Mouse (Mus musculus): Measurements from ENCODE around the gene Mettl17.
A peak's percentile ranks its signal among the peaks of the same experiment; 100 is the strongest.
"Not testable (repeated sequence)": the region's sequence is repeated elsewhere in the genome, so short reads cannot be mapped to it uniquely, and the experiment has no call there.

Mettl17 gene

DNA sequence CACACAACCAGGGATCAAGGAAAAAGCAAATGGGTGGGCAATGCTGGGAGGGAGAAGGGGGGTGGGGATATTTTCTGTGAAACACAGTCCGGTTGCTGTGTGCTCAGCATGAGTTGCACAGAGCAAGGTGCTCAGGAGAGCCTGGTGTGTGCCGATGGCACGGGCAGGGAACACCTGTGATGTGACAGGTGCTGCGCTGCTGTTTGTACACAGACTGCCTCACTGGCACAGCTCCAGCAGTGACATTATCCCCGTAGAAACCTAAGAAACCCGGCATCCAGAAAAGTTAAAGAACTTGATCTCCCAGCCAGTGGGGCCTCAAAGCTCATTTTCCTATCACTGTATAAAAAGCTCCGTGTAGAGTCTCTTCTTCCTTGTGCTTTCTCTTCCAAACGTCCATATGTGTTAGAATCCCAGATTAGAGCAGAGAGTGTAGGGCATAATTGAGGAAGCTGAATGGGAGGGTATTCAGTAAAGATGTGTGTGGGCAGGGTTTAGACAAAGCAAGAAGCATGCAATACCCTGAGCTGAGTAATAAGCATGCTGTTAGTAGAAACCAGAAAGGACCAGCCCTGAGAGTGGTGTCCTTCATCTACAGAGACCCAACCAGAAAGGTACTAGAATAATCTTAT lies 12.0 kb downstream of the Mettl17 start:
- no peak for DNase-seq (ENCODE audit: low read depth, low spot score)

DNA sequence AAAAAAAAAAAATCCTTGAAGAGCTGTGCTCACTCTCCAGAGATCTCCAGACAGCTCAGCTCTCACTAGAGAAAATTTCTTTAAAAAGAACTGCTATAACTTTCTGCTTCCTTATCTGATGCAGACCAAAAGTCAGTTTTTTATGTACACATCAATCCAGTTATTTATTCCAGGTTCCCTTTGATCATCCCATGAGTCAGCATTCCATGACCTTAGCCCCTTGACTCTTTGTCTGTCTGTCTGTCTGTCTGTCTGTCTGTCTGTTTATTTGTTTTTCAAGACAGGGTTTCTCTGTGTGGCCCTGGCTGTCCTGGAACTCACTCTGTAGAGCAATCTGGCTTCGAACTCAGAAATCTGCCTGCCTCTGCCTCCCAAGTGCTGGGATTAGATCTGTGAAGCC lies 14.7 kb downstream of the Mettl17 start:
- no peak for DNase-seq (ENCODE audit: low read depth, low spot score)

GRCm38 (mm10) chr14:51902806-51903710 lies 18.4 kb downstream of the Mettl17 start:
- peak; percentile 68 for DNase-seq (ENCODE audit: low read depth, low spot score)

- no peak for DNase-seq (ENCODE audit: low read depth, low spot score)
Measured at GRCm38 (mm10) chr14:51903782-51904181, 19.1 kb downstream of the Mettl17 start.

DNA sequence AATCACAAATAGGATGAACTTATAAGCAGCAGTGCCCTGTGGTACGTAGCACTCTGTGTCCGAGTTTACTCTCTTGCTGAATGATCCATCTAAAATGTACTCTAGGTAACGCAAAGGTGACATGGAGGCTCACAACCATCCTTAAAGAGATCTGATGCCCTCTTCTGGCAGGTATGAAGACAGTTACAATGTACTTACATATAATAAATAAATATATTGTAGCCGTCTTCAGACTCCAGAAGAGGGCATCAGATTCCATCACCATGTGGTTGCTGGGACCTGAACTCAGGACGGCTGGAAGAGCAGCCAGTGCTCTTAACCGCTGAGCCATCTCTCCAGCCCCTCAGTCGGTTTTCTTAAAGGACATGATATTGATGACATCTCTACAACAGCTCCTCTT lies 20.1 kb downstream of the Mettl17 start:
- no peak for DNase-seq (ENCODE audit: low read depth, low spot score)

GRCm38 (mm10) chr14:51906102-51906501 lies 21.5 kb downstream of the Mettl17 start:
- no peak for DNase-seq (ENCODE audit: low read depth, low spot score)

GRCm38 (mm10) chr14:51911301-51911700 lies 26.7 kb downstream of the Mettl17 start:
- no peak for DNase-seq (ENCODE audit: low read depth, low spot score)

DNA sequence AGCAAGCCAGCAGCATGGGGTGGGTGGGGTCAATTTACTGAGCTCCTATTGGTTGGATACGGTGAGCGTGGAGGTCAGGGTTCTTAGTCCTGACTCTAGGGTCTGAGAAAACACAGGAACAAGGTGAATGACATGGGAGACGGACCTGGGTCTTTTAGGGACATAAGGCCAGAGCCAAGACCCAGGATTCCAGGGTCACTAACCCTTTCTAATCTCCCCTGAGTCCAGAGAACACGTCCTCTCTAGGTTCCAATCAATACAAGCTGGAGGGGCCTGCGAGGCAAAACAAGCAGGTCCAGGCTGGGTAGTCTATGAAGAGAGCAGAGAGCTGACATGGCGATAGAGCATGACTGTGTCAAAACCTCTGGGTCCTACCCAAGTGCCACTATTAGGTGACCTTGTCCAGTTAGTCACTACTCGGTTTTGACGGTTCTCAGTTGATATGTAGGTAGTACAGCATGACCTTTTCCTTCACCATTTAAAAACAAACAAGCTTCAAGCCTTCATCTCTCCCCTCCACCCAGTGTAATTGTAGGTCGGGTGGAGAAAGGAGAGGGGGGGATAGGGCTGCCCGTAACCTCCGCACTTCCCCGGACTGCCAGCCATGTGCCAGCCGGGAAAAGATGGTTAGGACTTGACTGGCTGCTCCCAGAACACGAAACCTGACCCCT lies 27.9 kb downstream of the Mettl17 start:
- DNase-seq (ENCODE audit: low read depth, low spot score), result no peak

DNA sequence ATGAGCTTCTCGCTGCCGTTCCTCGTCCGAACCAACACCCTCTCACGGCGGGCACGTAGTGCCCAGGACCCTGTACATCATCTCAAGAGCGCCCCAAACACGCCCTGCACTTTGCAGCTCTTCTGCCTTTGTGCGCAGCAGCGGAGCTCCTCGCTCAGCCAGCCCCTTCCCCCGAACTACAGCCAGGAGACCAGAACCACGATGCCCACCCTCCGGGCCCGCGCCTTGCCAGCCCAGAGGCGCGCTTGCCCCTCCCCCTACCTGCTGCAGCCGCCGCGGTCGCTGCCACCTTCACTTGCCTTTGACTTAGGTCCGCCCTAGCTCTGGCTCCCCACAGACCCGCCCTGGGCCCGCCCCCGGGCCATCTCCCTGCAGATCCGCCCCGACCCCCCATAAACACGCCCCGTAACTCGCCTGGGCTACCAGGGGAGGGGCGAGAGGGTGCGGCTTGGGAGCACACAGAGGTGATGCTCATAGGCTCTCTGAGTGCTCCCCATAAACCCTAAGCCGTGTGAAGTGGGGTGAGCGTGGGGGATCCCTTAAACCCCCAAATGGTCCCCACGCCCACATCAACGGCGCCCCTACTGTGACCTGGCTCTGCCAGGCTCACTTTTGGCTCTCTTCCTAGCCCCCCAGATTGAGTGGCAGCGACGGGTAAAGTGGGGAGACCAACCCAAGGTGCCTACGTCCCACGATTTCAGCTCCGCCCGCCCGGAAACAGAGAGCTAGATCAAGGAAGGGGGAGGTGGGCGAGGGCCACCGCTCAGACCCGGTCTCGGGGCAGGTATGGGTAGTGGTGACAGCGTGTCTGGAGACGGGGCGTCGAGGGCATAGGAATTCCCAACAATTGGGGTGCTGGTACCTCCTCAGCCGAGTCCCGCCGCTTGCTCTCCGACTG lies 28.7 kb downstream of the Mettl17 start:
- DNase-seq (ENCODE audit: low read depth, low spot score), result no peak

DNA sequence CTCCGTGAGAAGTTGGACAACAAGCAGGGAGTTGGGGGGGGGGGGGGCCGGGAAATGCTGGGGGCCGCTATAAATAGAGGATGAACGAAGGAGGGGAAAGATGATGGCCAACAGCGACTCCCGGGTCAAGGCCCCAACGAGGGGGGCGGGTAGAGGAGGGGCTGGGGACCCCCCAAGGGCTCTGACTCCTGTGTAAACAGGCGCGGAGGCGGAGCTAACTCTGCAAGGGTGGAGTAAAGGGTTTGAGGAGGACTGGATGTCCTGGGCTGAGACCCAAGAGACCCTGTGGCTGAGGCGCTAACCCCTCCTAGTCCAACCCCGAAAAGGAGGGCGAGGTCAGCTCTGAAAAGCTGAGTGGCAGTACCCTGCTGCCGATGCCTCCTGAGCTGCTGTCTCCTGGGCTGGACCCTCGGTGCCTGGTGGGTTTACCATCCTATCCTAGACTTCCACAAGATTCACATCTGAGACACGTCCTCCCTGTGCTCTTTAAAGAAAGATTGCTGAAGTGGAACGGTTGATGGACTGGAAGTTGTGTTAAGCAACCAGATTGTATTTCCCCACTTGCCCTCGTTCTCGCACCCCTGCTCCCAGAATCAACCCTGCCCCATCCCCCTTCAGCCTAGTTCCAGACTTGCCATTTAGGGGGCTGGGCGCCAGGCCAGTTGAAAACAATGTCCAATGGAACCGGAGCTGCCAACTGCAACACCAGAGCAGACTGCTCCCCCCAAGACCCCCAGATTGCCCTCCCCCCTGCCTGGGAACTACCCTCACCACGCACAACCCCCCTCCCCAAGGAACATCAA lies 29.5 kb downstream of the Mettl17 start, which contains the start of gene Ndrg2:
Ndrg2 (minus strand) TSS at position 199 of the 803 bp plus-strand sequence.
- no peak for DNase-seq (ENCODE audit: low read depth, low spot score)

GRCm38 (mm10) chr14:51915030-51915429 lies 30.4 kb downstream of the Mettl17 start:
- no peak for DNase-seq (ENCODE audit: low read depth, low spot score)

DNA sequence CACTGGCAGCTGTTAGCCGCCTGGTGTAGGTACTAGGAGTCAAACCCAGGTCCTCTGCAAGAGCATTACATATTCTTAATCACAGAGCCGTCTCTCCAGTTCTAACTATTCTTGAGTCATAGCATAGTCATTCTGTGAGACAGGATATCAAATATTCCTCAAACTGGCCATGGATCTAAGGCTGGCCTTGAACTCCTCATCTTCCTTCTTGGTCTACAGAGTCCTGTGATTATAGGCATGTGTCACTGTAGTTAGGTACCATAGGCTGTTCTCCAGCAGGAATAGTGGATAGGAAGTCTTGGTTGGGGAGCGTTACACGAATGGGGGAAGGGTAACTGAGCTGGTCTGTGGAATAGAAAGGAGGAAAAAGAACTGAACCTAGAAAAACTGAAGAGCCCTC lies 31.9 kb downstream of the Mettl17 start:
- no peak for DNase-seq (ENCODE audit: low read depth, low spot score)

- no peak for DNase-seq (ENCODE audit: low read depth, low spot score)
Measured at GRCm38 (mm10) chr14:51918125-51918524, 33.5 kb downstream of the Mettl17 start, which contains the start of gene Tppp2. Tppp2 (plus strand) TSS chr14:51918425.

- no peak for DNase-seq (ENCODE audit: low read depth, low spot score)
Measured at GRCm38 (mm10) chr14:51918966-51919365, 34.3 kb downstream of the Mettl17 start.

- DNase-seq (ENCODE audit: low read depth, low spot score), result no peak
Measured at GRCm38 (mm10) chr14:51921759-51922570, 37.3 kb downstream of the Mettl17 start.

DNA sequence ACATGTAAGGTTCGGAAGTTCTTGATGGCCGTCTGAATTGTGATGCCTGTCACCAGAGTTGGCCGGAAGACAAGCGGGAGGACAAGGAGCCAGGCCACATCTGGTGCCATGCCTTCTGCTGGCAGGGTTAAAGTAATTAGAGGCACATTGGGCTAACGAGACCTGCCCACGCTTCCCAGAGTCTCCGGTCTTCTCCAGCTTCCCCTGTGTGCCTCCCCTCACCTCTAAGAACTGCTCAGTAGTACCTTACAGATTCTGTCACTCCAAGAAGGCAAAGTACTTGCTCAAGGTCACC lies 37.9 kb downstream of the Mettl17 start, which contains the start of gene Rnase13:
Rnase13 (minus strand) TSS at position 203 of the 295 bp plus-strand sequence.
- DNase-seq (ENCODE audit: low read depth, low spot score), result no peak

DNA sequence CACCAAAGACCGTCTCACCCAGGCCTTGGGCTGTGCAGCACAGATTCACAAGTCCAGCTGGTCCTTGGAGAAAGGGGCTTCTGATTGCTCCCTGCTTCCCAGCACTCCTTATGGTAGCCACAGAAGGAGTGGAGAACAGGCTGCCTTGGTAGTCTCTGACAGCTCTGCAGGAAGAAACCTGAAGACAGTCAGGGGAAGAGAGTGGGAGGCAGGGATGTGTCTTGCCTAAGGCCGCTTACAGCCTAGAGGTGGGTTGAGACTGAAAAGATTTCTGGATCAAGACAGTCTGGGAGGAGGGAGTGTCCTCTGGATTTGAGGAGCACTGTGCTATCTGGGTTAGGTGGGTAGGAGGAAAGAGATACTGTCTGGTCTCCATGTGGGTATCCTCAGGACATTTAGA lies 38.3 kb downstream of the Mettl17 start:
- no peak for DNase-seq (ENCODE audit: low read depth, low spot score)

DNA sequence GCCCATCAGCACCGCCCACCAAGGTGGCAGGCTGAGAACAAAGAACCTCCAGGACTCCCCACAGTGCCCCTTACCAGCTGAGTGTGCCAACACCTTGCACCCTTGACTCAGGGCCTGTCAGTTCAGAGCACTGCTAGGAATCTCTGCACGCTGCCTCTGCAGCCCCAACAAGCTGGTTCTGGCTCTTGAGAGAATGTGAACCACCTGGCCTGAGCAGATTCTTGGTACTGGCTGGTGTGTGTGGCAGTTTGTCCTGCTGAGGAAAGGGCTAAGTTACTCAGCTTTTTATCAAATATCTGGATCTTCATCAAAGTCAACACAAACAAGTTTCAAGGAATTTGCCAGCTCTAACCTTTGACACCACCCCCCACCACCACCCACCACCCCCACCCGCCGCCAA lies 38.9 kb downstream of the Mettl17 start:
- DNase-seq (ENCODE audit: low read depth, low spot score), result no peak

- not testable (repeated sequence) for DNase-seq (ENCODE audit: low read depth, low spot score)
Measured at GRCm38 (mm10) chr14:51926930-51927329, 42.3 kb downstream of the Mettl17 start.

Data from forelimb bud, embryonic 11.5 days (tissue).